20 mouse cellular contexts compared by ENCODE assay signal in the genomic region with DNA sequence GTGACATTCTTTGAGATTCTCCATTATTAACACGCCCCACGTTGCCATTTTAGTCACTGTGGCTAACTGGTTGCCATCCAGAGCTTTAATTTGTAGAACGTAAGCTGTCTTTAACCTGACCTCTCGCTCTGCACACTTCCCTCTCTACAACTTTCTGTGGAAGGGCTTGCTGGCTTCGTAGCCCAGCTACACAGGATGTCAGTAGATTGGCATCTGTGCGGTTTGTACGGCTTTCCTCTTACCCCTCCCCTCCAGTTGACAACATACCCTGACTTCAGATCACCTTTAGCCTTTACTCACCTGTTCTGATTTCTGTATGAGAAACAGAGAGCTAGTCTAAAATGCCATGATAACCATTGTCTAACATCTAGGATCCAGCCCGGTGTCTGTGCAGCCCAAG. TPM values are rescaled to one million over a fixed set of nuclear protein-coding genes. Genes with fewer than 3 reads are reported as not detected.
DNase-seq lines count a peak whose midpoint lies in the region; ATAC-seq and TF ChIP-seq lines count a peak whose summit lies in the region.
"Had no signal": no experiment of that assay in that cellular context is flagged by ENCODE, and none has a peak within 500 bp of the region (broad histone marks: within the 10 kb centered on the region; RNA-seq: fewer than 3 reads in every experiment).

No protein-coding gene starts in this region.

- peaks cover 8% of the 10 kb centered on the region; the same call in 1 of the 2 replicates for H3K4me1 ChIP-seq in heart, embryonic 11.5 days (ENCODE audit: control insufficient read depth, insufficient read depth, low read length)
- H3K4me1 ChIP-seq in forebrain, embryonic 15.5 days, result peaks cover 18% of the 10 kb centered on the region
- no peaks in the 10 kb centered on the region for H3K4me1 ChIP-seq in kidney, adult 2 months (ENCODE audit: control insufficient read depth, insufficient read depth, low read length)

- WGBS in heart, embryonic 11.5 days (ENCODE audit: insufficient replicate concordance), result 82% methylated on average over 8 of the region's 8 CpGs
- WGBS in forebrain, embryonic 15.5 days, result 93% methylated on average over 8 of the region's 8 CpGs
- WGBS in kidney, adult 2 months, result 93% methylated on average over 8 of the region's 8 CpGs

- H3K36me3 ChIP-seq in heart, embryonic 11.5 days (ENCODE audit: control insufficient read depth, insufficient read depth, low read length), result no peaks in the 10 kb centered on the region
- H3K36me3 ChIP-seq in forebrain, embryonic 15.5 days, result no peaks in the 10 kb centered on the region
- H3K36me3 ChIP-seq in kidney, adult 2 months (ENCODE audit: control insufficient read depth, insufficient read depth, low read length), result no peaks in the 10 kb centered on the region
- H3K36me3 ChIP-seq: embryonic facial prominence, embryonic 12.5 days; hindbrain, embryonic 12.5 days had no signal

- no peak overlapping the region for H3K4me3 ChIP-seq in heart, embryonic 11.5 days (ENCODE audit: low read depth, low read length)
- no peak overlapping the region for H3K4me3 ChIP-seq in forebrain, embryonic 15.5 days
- H3K4me3 ChIP-seq in kidney, adult 2 months (ENCODE audit: insufficient read depth, low read depth, low read length), result no peak overlapping the region
- H3K4me3 ChIP-seq: embryonic facial prominence, embryonic 12.5 days; hindbrain, embryonic 12.5 days had no signal

- H3K4me2 ChIP-seq in heart, embryonic 11.5 days, result no peak overlapping the region
- no peak overlapping the region for H3K4me2 ChIP-seq in forebrain, embryonic 15.5 days (replicated peaks)
- H3K4me2 ChIP-seq: embryonic facial prominence, embryonic 12.5 days; hindbrain, embryonic 12.5 days had no signal

- H3K9me3 ChIP-seq in heart, embryonic 11.5 days (replicated peaks; ENCODE audit: control insufficient read depth, low read length), result no peaks in the 10 kb centered on the region
- no peaks in the 10 kb centered on the region for H3K9me3 ChIP-seq in forebrain, embryonic 15.5 days
- H3K9me3 ChIP-seq: embryonic facial prominence, embryonic 12.5 days; hindbrain, embryonic 12.5 days had no signal

- no peak for ATAC-seq in heart, embryonic 11.5 days (replicated peaks; ENCODE audit: insufficient number of reproducible peaks, low FRiP score, low TSS enrichment)
- ATAC-seq in activated CD4-positive, CD25-positive, alpha-beta regulatory T cell, adult 4 months, result peak; percentile 91
- ATAC-seq in forebrain, embryonic 15.5 days (replicated peaks), result no peak
- ATAC-seq: forebrain, embryonic 16.5 days; hindbrain, embryonic 16.5 days had no signal

- TF ChIP-seq CTCF in kidney, adult 2 months (conservative IDR thresholded peaks at IDR 0.05; ENCODE audit: insufficient read depth, insufficient read length, low read depth, low read length), result no peak

- no peak for TF ChIP-seq POLR2A in kidney, adult 2 months (IDR thresholded peaks at IDR 0.05; ENCODE audit: low read depth, low read length)

- H3K9ac ChIP-seq in heart, embryonic 11.5 days (ENCODE audit: low read depth, low read length), result no peak overlapping the region
- no peak overlapping the region for H3K9ac ChIP-seq in forebrain, embryonic 15.5 days (replicated peaks)
- H3K9ac ChIP-seq: embryonic facial prominence, embryonic 12.5 days; hindbrain, embryonic 12.5 days had no signal

- H3K27me3 ChIP-seq in heart, embryonic 11.5 days (ENCODE audit: control insufficient read depth, insufficient read depth, low read length), result no peaks in the 10 kb centered on the region
- H3K27me3 ChIP-seq in forebrain, embryonic 15.5 days, result no peaks in the 10 kb centered on the region
- no peaks in the 10 kb centered on the region for H3K27me3 ChIP-seq in kidney, adult 2 months (replicated peaks; ENCODE audit: control insufficient read depth, insufficient read depth, low read length)
- H3K27me3 ChIP-seq: embryonic facial prominence, embryonic 12.5 days; hindbrain, embryonic 12.5 days had no signal

- H3K27ac ChIP-seq in heart, embryonic 11.5 days (ENCODE audit: low read depth, low read length), result no peak overlapping the region
- no peak overlapping the region for H3K27ac ChIP-seq in forebrain, embryonic 15.5 days (replicated peaks)
- no peak overlapping the region for H3K27ac ChIP-seq in kidney, adult 2 months (ENCODE audit: insufficient read depth, low read depth, low read length)
- H3K27ac ChIP-seq: embryonic facial prominence, embryonic 12.5 days; hindbrain, embryonic 12.5 days had no signal

- peak; percentile 66 for DNase-seq in heart, adult 11 months
- DNase-seq in thymus, postnatal 0 days (ENCODE audit: low spot score), result peak; percentile 19
- DNase-seq in thymus, postnatal 36 days, result peak; percentile 23 to 37
- DNase-seq in kidney, adult 2 months, result no peak
- no peak for DNase-seq in left cerebral cortex, adult 9 months (ENCODE audit: low spot score in 2 of 2)
- DNase-seq: adrenal gland, postnatal 10 days; B cell, adult 2 months; cerebellum, adult 11 months; cerebellum, adult 8-10 months; cerebellum, postnatal 25 days; gastrocnemius, postnatal 14 days; heart, postnatal 10 days; heart, postnatal 4 days had no signal

RNA-seq across cellular contexts. Expression of a gene that starts 1.7 kb away (rescaled TPM):
- 1.9 and 3.1 TPM in 2 replicates for polyA plus RNA-seq in heart, embryonic 11.5 days (2014; fragmentation: Nextera tagmentation; extraction: Ambion mirVana)
- 10 to 100 TPM in 1 of 2 experiments, 1 to 10 TPM in 1; 8.6 to 23.0 TPM for polyA plus RNA-seq in activated CD4-positive, CD25-positive, alpha-beta regulatory T cell, adult 4 months (2017; shearing (Covaris generic))
- 6.2 and 9.8 TPM in 2 replicates for polyA plus RNA-seq in thymus, postnatal 0 days (2015; fragmentation: Nextera tagmentation; extraction: Ambion mirVana)
- 0.59 and 4.8 TPM in 2 replicates for polyA plus RNA-seq in forebrain, embryonic 15.5 days (2015; fragmentation: Nextera tagmentation; extraction: Ambion mirVana)
- 3.9 and 5.3 TPM in 2 replicates for polyA plus RNA-seq in kidney, adult 2 months (2012; rRNA removed)

Comparison
In these comparisons a context has a peak if more than half of its experiments do, and no peak if none do; other contexts are left out.
1. DNase-seq: peak in heart, adult 11 months (single experiment), thymus, postnatal 0 days (single experiment) and thymus, postnatal 36 days (2 of 2); none in kidney, adult 2 months (single experiment) and left cerebral cortex, adult 9 months (0 of 2).